Mouse (Mus musculus): ENCODE results near the gene Hist2h2aa1.
"Not testable (repeated sequence)": the region's sequence is repeated elsewhere in the genome, so short reads cannot be mapped to it uniquely, and the experiment has no call there.

Gene Hist2h2aa1

GRCm38 (mm10) chr3:96230404-96230803 lies 14.9 kb upstream of the Hist2h2aa1 start:
- DNase-seq (ENCODE audit: low read depth, low spot score), result no peak

- DNase-seq (ENCODE audit: low read depth, low spot score), result no peak
These were observed 14.2 kb upstream of the Hist2h2aa1 start for GRCm38 (mm10) chr3:96230910-96231757.

GRCm38 (mm10) chr3:96231758-96232120 lies 13.6 kb upstream of the Hist2h2aa1 start:
- DNase-seq (ENCODE audit: low read depth, low spot score), result no peak

DNA sequence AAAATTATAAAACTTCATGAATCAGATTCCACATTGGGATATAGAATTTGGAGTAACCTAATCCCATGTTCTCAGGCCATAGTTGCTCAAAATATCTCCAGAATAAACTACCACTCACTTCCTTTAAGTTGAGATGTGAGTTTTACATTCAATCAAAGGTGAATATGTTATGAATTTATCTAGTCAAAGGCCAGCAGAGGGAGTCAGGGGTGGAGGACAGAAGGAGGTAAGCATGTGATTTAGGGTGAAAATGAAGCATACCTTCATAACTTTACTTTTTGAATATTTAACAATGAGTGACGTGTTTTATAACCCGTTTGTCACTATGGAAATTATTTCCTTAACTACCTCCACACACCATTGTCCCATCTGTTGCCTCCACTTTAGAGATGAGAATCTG lies 10.4 kb upstream of the Hist2h2aa1 start:
- no peak for DNase-seq (ENCODE audit: low read depth, low spot score)

GRCm38 (mm10) chr3:96235836-96236235 lies 9.5 kb upstream of the Hist2h2aa1 start:
- DNase-seq (ENCODE audit: low read depth, low spot score), result no peak

DNA sequence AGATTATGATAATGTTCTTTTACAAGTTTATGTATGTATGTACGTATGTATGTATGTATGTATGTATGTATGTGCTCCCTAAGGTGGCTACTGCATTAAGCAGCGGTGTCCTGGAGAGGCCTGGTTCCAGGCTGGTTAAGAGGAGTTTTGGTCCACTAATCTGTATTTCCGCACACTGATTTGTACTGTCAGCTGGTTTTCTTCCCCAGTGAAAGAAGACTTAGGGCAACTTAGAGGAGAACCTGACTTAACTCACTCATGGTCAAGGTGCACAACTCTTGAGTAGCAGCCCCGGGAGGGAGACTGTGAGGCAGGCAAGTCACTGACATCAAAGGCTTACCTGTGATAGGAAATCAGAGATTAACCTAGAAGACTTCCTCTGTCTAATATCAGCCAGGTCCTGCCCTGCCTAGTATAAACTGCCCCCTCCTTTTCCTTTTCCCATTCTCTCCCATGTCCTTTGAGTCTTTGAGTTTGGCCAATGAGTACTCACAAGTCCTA lies 8.4 kb upstream of the Hist2h2aa1 start:
- no peak for DNase-seq (ENCODE audit: low read depth, low spot score)

DNA sequence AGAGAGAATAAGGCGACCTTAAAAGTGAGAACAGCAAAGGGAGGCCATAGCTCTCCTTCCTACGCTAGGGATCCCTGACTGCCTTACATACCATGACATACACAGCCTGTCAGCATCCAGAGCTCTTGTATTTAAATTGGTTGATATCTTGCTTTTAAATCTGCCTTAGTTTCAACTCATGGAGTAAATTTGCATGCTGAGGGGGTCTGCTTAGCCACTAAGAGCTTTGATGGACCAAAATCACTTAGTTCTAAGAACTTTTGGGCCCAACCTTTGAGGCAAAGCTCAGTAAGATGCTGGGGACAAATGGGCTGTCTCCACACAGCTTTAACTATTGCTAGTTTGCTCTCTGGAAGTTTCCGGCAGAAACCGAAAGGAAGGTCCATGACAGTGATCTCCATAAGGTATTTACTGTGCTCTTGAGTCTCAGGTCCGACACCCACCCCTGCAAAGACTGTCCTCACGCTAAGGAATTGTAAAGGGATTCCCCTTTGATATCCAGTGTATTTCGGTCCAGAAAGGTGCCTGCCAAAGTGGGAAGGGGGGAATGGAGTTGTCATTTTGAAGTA lies 7.9 kb upstream of the Hist2h2aa1 start:
- DNase-seq (ENCODE audit: low read depth, low spot score), result peak; percentile 49

- peak; percentile 75 for DNase-seq (ENCODE audit: low read depth, low spot score)
These were observed 7.3 kb upstream of the Hist2h2aa1 start for GRCm38 (mm10) chr3:96237904-96238511.

- not testable (repeated sequence) for DNase-seq (ENCODE audit: low read depth, low spot score)
These were observed 6.1 kb upstream of the Hist2h2aa1 start, which contains the start of gene Hist2h3c2 for GRCm38 (mm10) chr3:96238954-96239793. Hist2h3c2 (minus strand) TSS chr3:96239127.

GRCm38 (mm10) chr3:96239949-96240798 lies 5.1 kb upstream of the Hist2h2aa1 start, which contains the start of gene Hist2h2aa2:
Hist2h2aa2 (minus strand) TSS chr3:96240276.
- peak; percentile 66 for DNase-seq (ENCODE audit: low read depth, low spot score)

DNA sequence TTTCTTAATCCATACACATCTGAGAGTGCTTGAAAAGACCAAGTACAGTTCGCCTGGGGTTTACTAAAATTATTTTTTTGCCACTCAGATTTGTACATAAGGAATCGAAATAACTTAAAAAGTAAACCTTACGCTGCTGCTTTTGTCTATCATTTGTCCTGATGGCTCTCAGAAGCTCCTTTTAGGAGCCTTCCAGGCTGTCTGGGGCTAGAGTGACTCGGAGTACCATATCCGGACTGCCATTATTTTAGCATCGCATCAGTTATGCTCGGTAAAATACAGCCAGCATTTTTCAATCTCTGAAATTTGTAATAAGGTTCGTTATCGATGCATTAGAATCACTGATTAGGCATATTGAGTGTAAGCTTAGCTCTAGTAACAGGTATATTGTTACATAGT lies 4.5 kb upstream of the Hist2h2aa1 start:
- no peak for DNase-seq (ENCODE audit: low read depth, low spot score)

DNA sequence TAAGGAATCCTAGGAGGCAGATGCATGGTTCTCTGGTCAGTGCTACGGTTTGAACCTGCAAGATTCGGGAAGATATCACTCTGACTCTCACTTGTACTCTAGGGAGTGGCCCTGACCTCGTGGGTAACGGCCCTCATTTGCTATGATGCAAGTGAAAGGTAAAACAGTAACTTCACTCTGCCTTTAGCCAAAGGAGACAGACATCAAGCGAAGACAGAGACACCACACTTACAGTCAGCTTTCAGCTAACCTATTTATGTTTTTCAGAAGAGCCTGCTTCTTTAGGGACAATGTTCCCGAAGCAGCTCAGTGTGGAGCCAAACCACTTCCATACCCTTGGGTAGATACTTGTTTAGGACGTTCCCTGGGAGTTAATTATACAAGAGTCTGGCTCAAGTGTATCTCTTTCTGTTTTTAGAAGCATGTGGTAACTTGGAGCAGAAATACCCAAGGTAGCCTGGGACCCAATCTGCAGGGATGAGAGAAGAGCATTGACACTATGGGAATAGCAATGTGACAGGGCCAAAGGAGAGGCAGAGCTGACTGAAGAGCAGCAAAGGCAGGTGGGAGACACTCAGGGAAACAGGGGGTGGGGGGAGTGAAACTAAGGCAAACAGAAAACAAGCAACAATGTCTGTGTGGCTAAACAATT lies 1.2 kb upstream of the Hist2h2aa1 start:
- peak; percentile 23 for DNase-seq (ENCODE audit: low read depth, low spot score)

DNA sequence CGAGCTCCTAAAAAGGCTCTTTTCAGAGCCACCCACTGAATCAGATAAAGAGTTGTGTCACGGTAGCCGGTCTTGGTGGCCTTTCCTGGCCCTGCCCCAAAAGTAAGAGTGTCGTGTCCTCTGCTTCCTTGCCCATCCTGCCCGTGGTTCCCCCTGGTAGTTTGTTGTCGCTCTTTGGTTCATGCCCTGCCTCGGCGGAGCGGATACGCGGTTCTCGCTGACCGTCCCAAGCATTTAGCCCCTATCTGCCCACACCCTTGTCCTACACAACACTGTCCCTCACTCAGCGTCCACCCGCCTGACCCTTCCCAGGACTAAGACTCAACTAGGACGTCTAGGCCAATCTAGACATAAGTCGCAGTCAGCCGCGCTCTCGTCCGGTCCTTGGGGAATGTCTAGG lies 721 bp downstream of the Hist2h2aa1 start:
- not testable (repeated sequence) for DNase-seq (ENCODE audit: low read depth, low spot score)

DNA sequence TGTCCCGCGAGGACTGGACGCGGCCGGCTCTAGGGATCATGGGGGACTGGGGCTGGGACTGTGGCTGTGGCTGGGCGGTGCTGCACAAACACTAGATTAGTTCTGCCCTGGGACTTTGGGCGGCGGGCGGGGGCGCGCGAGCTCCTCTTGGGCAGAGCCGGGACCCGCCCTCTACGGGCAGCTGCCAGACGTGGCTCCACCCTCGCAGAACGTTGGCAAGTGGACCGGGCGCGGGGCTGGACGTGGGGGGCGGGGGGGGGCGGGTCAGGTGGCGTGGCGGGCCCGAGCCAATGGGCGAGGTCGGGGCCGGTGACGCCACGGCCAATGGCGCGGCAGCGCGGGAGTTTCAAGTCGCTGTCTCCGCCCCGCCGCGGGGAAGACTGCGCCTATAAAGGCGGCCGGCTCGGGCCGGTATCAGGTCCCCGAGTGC lies 1.1 kb downstream of the Hist2h2aa1 start, which contains the start of gene Hist2h3c1:
Gene Hist2h3c1, plus strand, starts transcription at position 259 of the 430 bp plus-strand sequence.
- not testable (repeated sequence) for DNase-seq (ENCODE audit: low read depth, low spot score)

DNA sequence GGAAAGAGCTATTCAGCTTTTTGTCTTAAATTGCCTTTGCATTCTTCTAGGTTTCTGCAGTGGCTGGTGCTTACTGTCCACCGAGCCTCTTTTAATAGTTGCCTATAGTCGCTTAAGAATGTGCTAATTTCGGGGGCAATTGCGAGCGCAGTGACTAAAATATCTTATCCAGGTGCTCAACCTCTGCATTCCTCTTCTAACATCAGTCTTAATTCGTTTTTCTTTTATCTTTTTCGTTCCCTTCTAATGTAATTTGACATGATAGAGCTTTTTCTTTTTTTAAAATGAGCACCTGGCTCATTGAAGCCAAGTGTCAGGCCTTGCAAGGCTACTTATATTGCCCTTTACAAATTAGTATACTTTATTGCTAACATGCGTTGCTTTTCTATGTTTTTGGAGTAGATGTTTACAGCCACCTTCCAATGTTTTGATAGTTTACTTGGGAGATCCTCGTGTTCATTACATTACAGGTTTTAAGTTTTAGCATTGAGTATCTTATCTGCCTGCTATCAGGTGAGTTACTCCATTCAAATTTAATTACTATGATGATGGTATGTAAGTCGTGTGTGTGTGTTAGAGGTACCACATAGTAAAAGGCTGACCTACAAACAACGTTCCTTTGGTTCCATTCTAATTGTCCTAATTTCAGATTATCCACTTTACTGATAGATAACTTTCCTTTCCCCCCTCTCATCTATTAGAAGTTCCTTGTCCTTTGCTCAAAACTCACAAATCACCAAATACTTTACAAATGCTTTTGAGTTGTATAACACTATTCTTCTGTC lies 2.3 kb downstream of the Hist2h2aa1 start:
- peak; percentile 54 for DNase-seq (ENCODE audit: low read depth, low spot score)

DNA sequence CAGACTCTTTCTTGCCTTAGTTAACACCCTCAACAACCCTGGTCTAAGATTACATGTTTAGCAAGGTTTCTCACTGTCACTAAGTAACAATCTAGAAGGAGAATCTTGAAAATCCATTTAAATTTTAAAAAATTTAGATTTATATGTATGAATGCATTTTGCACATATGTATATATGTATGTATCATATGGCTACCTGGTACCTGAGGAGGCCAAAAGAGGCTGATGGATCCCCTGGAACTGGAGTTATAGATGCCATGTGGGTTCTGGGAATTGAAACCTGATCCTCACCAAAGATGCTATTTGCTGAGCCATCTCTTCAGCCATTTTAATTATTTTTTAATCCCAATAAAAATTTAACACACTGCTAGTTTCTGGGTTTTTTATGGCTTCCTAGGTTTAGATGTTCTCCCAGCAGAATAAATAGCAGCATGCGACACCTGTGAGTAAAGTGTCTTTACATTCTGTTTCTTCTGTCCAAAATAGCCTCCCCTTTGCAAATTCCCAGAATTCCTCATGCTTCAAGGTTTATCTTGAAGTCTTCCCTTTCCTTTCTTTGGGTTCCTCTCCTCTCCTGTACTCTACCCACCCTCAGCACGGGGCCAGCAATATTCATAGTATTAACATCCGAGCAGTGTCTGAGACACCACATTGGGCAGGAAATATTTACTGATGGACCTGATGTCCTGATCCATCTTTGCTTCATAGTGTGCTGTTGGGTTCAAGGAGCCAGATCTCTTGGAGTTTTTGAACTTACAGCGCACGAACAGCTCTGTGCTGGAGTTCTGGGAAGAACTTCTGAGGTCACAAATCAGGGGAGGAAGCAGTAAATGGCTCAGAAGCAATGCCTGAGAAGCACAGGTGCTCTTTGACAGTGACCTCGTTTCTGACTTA lies 3.1 kb downstream of the Hist2h2aa1 start:
- DNase-seq (ENCODE audit: low read depth, low spot score), result peak; percentile 24

GRCm38 (mm10) chr3:96249034-96249345 lies 3.7 kb downstream of the Hist2h2aa1 start:
- no peak for DNase-seq (ENCODE audit: low read depth, low spot score)

- DNase-seq (ENCODE audit: low read depth, low spot score), result no peak
These were observed 5.6 kb downstream of the Hist2h2aa1 start for GRCm38 (mm10) chr3:96250890-96251289.
